Mouse (Mus musculus) neutrophil, adult 5-6 weeks (primary cell): ENCODE results near the gene Reln. TPM values are rescaled to one million over a fixed set of nuclear protein-coding genes. Genes with fewer than 3 reads are reported as not detected.

Experiments used
- ATAC-seq: fragments of 151-379, 151-347 bp; 2 replicates; pipeline ENCODE4 v1.8.0; 2017; ENCODE audit warnings: mild to moderate bottlenecking, moderate TSS enrichment; ENCODE audit not compliant: insufficient number of reproducible peaks, poor library complexity, low FRiP score, severe bottlenecking; ENCODE audit errors: extremely low read depth
- total RNA-seq: library from RNA; stranded (forward); fragments of 200-1000 nt; gene quantifications from 2 replicates; pipeline ENCODE4 v1.2.3, GENCODE M21; 2017

Gene Reln
- total RNA-seq, 1 experiment from 2014 or later = 4.7 TPM

DNA sequence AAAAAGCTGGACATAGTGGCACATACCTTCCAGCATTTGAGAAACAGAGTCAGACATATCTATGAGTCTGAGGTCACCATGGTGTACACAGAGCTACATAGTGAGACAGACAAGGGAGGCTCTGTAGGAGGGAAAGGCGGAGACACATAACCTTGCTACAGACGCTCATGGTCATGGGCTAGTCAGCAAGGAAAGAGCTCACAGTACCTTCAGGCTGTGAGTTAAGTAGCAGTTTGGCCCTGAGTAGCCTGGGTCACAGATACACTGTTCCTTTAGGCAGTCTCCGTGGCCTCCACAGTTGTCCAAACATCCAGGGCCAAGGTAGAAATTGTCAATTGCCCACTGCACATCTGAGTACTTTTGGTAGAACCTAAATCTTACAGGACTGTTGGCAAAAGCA is 429.7 kb downstream of the Reln start:
- ATAC-seq = no peak

DNA sequence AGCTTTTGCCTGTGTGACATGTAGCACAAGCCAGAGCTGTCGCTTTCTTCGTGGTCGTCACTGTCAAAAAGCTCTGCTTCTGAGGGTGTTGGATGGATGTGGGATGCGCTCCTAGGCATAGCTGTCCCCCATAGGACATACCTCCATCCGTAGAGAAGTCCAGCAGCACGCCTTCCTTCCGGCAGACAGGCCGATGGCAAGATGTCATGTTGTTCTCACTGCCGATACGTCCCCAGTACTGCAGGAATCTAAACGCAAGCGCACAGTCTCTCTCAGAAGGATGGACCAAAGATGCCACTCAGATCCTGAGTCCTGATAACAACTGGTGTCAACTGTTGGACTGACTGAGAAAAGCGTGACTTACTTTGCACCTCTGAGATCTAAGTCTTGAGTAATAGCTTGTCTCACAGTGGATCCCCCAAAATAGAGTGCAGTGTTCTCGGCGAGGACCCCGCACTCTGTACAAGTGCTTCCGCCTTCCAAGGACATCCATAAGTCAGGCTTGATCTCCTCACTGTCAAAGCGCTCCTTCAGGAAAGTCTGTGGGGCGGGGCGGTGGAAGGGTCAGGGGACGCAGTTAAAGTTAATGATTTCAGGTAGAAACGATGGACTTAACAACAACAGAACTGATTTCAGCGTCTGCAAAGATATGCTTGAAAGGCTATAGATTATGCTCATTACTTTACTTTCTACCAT is 431.5 kb downstream of the Reln start:
- no peak for ATAC-seq

DNA sequence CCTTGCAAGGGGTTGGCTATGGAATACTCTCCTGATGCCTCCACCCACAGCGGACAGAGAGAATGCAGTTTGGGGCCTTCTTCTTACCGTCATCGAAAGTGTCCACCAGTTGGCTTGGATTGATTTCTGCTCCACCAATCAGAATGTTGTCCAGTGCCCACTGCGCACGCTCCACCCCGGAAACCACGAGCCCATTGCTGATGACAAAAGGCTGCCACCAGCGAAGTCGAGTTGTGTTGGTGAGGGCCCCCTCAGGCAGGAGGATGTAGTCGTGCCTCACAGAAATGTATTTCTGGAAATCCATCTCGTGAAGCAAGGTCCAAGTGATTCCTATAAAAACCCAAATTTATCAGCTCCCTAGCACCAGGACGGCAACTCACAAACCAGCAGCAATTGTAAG is 433.8 kb downstream of the Reln start:
- no peak for ATAC-seq

- ATAC-seq = no peak
Measured at GRCm38 (mm10) chr5:21909713-21910112, 434.8 kb downstream of the Reln start.

- no peak for ATAC-seq
Measured at GRCm38 (mm10) chr5:21901411-21901810, 443.1 kb downstream of the Reln start.

DNA sequence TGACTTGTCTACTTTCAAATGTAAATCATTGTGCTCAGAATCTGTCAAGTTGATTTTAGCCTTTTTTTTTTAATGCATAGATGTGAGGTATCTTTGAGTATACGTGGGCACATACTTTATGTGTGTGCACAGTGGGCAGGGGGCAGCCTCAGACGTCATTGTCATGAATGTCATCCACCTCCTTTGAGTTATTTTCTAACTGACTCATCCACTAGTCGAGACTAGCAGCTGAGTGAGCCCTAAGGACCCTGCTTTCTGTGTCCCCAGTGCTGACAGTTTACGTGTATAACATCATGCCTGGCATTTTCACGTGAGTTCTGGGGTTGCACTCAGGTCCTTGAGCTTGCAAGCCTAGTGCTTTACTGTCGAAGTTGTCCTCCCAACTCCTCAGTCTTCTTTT is 443.6 kb downstream of the Reln start:
- ATAC-seq = no peak

DNA sequence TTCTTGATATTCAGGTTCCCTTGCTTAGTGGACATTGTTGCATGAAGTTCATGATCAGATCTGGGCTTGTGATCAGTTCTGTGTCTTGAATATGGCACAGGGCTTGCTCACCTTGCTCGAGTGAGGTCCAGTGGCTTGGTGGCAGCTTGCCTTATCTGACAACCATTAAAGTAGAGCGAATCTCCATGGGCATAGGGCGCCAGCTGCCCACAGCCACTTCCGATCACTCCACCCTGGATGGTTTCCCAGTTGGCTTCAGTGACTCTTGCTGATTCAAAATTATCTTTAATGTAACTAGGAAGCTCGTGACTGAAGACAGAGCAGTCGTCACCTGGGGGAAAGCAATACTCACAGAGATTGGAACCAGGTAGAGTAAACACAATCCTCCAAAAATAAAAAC is 445.6 kb downstream of the Reln start:
- ATAC-seq = no peak

DNA sequence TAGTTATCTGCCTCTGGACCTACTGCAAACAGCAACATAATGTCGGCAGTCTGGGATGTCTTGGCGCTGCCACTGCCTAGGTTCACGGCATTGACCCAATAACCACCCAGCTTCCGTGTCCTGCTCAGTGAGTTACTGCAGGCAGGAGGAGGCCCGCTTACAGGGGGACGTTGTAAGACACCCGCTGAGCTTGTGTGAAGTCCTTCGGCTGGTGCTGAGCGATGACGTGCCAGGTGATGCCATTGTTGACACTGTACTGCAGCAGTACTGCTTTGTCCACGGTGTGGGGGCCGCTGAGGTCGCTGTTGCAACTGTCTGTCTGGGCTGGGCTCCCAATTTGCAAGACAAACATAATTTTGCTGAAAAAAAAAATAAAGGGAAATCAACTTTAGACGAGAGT is 447.9 kb downstream of the Reln start:
- no peak for ATAC-seq

DNA sequence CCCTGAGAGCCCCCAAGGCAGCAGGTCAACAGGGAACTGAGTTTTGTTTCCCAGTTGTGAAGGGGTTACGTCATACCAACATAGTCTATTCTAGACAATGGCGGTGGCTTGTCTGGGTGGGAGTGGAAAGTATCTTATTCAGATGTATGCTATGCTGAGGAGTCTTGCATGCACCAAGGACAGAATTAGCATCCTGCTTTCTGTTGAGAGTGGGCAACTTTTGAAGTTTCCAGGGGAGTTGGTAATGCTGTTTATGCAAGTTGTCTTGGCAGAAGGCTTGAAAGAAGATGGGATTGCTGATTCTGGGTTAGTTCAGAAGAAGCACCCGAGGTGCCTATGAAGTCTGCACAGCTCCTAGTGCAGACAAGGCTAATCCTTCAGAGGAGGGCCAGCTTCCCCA is 450.3 kb downstream of the Reln start:
- no peak for ATAC-seq

DNA sequence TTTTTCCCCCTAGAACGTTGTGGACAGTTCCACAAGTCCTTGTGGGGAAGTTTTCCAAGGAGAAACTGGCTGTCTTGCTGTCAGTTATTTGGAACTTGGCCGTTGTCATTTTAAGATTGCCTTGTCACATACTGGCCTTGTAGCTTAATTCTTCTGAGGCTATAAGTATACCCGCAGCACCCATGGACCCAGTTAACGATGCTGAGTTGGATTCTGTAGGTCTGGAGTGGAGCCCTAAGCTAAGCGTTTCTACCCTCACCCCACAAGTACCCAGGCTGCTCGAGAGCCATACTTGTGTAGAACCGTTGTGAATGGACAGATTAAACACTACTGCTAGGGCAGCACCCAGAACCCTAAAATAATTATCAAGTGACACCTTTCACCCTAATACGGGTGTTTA is 477.8 kb downstream of the Reln start:
- no peak for ATAC-seq

GRCm38 (mm10) chr5:21866311-21866712 is 478.2 kb downstream of the Reln start:
- no peak for ATAC-seq

DNA sequence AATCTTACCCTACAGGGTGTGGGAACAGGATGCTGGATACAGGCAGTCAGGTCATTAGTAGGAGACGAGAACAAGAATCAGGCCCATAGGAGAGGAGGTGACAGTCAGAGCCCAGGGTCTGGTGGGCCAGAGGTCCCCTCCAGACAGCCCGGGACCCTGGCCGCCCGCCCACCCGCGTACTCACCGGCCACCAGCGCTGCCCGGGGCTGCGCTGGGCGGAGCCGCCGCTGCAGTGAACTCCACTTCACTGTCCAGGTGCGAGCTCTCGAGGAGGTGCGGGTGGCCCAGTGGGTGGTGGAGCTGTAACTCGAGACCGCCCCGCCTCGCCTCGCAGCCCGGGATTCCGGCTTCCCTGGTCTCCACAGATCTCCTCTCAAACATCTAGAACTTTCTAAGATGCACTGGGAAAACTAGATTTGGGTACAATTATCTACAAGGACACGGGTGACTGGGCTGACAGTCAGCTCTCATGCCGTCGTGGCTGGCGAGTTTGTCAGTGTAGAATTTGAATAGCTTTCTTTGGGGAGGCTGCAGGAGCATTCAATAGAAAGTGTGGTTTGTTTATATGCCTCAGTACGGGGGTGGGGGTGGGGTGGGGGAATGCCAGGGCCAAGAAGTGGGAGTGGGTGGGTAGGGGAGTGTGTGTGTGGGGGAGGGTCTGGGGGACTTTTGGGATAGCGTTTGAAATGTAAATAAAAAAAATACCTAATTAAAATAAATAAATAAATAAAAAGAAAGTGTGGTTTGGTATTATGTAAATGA is 479.0 kb downstream of the Reln start, which contains the start of gene Slc26a5:
Gene Slc26a5 (minus strand): TSS at position 259 of the 762 bp plus-strand sequence.
- ATAC-seq = no peak

DNA sequence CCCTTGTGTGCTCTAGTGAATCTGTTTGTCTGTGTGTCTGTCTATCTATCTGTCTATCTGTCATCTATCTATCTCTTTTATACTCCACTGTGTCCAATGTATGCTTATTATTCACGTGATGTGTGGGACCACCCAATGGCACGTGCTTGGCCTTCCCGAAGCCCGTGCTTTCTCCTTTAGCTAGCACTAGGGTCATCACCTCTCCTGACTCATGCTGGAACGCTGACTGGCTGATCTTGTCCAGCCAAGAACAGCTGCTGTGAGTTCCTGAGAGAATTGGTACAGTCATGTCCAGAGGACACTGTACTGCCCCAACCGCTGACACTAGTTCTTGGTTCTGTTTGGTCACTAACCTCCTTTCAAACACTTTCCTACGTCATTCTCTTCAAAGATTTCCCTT is 485.8 kb downstream of the Reln start:
- ATAC-seq = no peak

DNA sequence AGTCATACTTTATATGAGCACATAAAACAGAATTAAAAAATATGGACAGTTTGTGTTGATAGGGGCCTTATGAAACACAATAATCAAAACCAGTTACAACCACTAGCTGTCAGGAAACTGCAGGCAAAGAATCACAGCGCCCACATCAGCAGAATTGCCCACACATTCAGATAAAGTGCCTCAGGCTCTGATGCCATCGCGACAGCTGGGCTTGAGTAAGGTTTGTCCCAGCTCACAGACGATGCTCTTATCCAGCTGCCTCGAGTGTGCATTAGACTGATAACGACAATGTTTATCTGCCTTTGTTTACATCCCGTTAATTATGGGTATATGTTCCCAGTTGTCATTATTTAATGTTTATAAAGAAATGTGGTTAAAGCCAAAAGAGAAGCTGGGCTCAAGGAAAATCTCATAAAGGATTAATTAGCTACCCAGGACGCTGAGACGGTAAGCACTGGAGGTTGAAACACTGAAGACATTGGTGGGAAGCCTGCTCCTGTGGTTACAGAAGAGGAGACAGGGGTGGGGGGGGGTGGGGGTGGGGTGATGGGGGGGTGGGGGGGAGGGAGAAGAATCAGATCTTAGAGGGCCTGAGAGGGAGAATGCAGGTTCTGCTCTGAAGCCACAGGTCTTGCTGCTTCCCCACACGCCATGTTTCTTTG is 492.7 kb downstream of the Reln start:
- ATAC-seq = no peak

GRCm38 (mm10) chr5:21847438-21847837 is 497.1 kb downstream of the Reln start:
- ATAC-seq = no peak

DNA sequence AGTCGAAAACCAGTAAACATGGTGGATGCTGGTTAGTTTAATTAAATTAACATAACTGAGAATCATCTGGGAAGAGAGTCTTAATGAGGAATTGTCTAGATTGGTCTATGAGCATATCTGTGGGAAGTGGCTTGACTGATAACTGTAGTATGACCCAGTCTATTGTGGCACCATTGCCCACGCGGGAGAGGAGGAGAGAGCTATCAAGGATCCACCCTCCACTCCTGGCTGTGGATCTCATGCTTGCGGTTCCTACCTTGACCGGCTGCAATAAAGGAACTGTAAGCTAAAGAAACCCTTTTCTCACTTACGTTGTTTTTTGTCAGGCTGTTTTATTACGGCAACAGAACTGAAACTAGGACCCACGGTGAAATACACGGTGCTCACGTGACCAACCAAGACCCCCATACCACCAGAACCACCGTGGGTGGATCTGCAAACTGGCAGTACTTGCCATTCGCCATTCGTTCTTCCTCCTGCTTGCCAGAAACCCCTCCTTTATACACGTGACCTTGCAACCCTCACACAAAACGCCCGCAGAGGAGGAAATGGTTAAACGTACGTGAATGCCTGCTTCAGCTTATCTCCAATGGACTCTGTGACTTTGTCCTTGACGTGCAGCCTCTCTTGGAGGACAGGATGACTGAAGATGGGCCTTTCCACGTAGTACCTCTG is 497.7 kb downstream of the Reln start:
- ATAC-seq = no peak

GRCm38 (mm10) chr5:21844676-21845075 is 499.8 kb downstream of the Reln start:
- ATAC-seq = no peak
